Mouse (Mus musculus) testis, adult 2 months (tissue): Measurements from ENCODE around the gene Efemp2. TPM values are rescaled to one million over a fixed set of nuclear protein-coding genes. Genes with fewer than 3 reads are reported as not detected.

Source experiments
- H3K27ac ChIP-seq: fragments of 200-500 bp; 2 replicates; pipeline ENCODE4 v1.5.1; 2012; ENCODE audit warnings: low read depth, low read length; ENCODE audit not compliant: control insufficient read depth, insufficient read depth
- H3K27me3 ChIP-seq: fragments of 200-500 bp; 2 replicates; pipeline ENCODE4 v1.6.1; 2012; ENCODE audit warnings: mild to moderate bottlenecking, low read length, moderate library complexity; ENCODE audit not compliant: control insufficient read depth, insufficient read depth
- H3K36me3 ChIP-seq: fragments of 200-500 bp; 2 replicates; pipeline ENCODE4 v1.6.1; 2012; ENCODE audit warnings: mild to moderate bottlenecking, low read length; ENCODE audit not compliant: control insufficient read depth, insufficient read depth
- H3K4me1 ChIP-seq: fragments of 200-500 bp; 2 replicates; pipeline ENCODE4 v1.6.1; 2012; ENCODE audit warnings: low read length; ENCODE audit not compliant: control insufficient read depth, insufficient read depth
- H3K4me3 ChIP-seq: fragments of 200-500 bp; 2 replicates; pipeline ENCODE4 v1.5.1; 2012; ENCODE audit warnings: low read depth, mild to moderate bottlenecking, low read length, moderate library complexity, mixed read lengths; ENCODE audit not compliant: control insufficient read depth
- CTCF ChIP-seq: fragments of 200-500 bp; IDR thresholded peaks from 2 replicates; pipeline ENCODE4 v1.5.1; 2012; ENCODE audit warnings: low read depth, mild to moderate bottlenecking, inconsistent platforms, low read length, moderate library complexity; ENCODE audit not compliant: control insufficient read depth, insufficient read depth, insufficient replicate concordance
- POLR2A ChIP-seq: fragments of 200-500 bp; IDR thresholded peaks from 2 replicates; pipeline ENCODE4 v1.6.1; 2012; ENCODE audit warnings: low read depth, mild to moderate bottlenecking, inconsistent platforms, low read length, moderate library complexity; ENCODE audit not compliant: control insufficient read depth
- polyA plus RNA-seq: library from polyadenylated mRNA; depleted of rRNA; stranded (reverse); fragments of >200 nt; gene quantifications from 2 replicates; pipeline ENCODE4 v1.2.3, GENCODE M21; 2012

Efemp2 gene
- polyA plus RNA-seq, 1 experiment: 17.3 TPM

DNA sequence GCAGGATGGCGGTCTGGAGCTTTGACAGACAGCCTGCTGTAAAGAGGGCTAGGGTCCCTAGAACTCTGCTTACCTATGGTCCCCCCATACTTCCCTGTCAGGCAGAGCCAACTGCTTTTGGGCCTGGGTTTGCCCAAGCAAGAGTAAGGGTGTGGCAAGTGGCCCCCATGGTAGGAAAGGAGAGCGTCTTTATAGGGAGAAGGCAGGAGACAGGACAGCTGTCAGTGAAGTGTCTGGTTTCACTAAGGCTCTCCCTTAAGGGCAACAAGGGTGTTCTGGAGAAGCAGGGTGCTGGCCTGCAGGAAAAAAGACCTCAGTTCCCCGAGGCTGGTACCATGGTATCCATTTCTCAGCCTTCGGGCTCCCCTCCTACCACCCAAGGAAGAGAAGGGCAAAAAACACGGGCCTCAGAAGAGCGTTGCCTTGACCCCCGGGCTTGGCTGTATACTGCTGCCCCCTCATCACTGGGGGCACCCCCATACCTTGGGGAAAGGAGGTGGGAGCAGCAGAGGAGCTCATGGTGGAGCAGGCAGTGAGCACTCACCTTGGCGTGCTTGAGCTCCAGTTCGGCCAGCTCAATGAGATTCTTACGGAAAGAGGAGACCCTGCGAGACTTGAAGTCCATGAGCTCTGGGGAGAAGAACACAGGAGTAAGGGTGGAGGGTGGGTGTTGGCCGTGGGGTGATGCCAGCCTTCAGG lies 21.7 kb downstream of the Efemp2 start:
- Histone ChIP-seq H3K36me3 (no peaks in the 10 kb centered on the region; the same call in none of the 2 replicates), H3K4me3 (no peak overlapping the region)

DNA sequence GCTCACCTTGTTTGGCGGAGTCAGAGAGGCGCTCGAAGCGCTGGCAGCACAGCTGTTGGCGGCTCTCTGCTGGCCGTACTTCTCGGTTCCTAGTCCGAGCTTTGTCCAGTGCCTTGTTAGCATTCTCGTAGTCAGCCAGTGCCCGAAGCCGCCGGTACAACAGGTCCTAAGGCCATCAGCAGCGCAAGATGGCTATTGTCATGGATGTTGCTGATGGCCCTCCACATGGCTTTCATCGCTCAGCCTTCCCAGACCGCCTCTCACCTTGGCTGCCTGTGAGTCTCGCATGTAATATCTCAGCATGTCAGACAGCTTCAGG lies 22.3 kb downstream of the Efemp2 start:
- Histone ChIP-seq H3K27ac (no peak overlapping the region), H3K4me1 (no peaks in the 10 kb centered on the region), H3K27me3 (no peaks in the 10 kb centered on the region), H3K36me3 (no peaks in the 10 kb centered on the region; the same call in none of the 2 replicates), H3K4me3 (no peak overlapping the region)
- TF ChIP-seq CTCF (no peak), POLR2A (no peak)

More for the DNA sequence above, 21.7 kb downstream of the Efemp2 start:
- no peak for TF ChIP-seq CTCF
- TF ChIP-seq POLR2A: no peak
- H3K4me1 ChIP-seq: no peaks in the 10 kb centered on the region
- no peaks in the 10 kb centered on the region for H3K27me3 ChIP-seq
- H3K27ac ChIP-seq: no peak overlapping the region

DNA sequence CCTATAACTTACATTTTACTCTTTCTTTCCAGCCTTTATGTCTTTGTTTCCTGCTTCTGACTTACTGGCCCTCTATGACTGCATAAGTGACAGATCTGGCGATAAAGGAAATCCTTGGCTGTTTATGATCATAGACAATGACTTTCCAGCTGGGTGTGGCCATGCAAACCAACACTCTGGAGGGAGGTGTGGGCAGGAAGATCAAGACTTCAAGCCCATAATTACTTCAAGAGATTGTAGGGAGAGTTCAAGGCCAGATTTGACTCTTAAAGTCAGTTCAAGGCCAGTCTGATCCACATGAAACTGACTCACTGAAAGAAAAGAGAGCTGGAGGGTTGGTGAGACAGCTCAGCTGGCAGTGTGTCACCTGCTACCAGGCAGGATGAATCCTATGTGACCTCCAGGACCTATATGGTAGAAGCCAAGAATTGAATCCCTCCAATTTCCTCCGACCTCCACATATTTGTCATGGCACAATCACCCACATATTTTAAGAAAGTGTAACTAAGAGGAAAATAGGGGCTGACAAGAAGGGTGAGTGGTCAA lies 26.6 kb downstream of the Efemp2 start:
- peak overlapping the region; percentile 42; the same call in 1 of the 2 replicates for H3K27ac ChIP-seq
- H3K27me3 ChIP-seq: no peaks in the 10 kb centered on the region
- H3K36me3 ChIP-seq: no peaks in the 10 kb centered on the region
- H3K4me1 ChIP-seq: peaks cover 15% of the 10 kb centered on the region
- TF ChIP-seq CTCF (no peak), POLR2A (no peak)
- no peak overlapping the region for H3K4me3 ChIP-seq

- Histone ChIP-seq H3K27ac (peak within 1 kb of the TSS; percentile 75), H3K4me3 (peak within 1 kb of the TSS; percentile 90), H3K4me1 (peaks cover 15% of the 10 kb centered on the region), H3K27me3 (no peaks in the 10 kb centered on the region), H3K36me3 (no peaks in the 10 kb centered on the region)
- TF ChIP-seq POLR2A: no peak
- no peak for TF ChIP-seq CTCF
Observed at GRCm38 (mm10) chr19:5503687-5504086, 29.9 kb downstream of the Efemp2 start, which contains the start of gene 1700020D05Rik. Gene 1700020D05Rik (minus strand): TSS chr19:5503787.

- TF ChIP-seq POLR2A: peak; percentile 43
- TF ChIP-seq CTCF: no peak
- peak within 1 kb of the TSS; percentile 92 for H3K4me3 ChIP-seq
- peak within 1 kb of the TSS; percentile 89 for H3K27ac ChIP-seq
Observed at GRCm38 (mm10) chr19:5510031-5511026, 36.6 kb downstream of the Efemp2 start, which contains the start of gene Snx32. Gene Snx32 (minus strand): TSS chr19:5510538.

DNA sequence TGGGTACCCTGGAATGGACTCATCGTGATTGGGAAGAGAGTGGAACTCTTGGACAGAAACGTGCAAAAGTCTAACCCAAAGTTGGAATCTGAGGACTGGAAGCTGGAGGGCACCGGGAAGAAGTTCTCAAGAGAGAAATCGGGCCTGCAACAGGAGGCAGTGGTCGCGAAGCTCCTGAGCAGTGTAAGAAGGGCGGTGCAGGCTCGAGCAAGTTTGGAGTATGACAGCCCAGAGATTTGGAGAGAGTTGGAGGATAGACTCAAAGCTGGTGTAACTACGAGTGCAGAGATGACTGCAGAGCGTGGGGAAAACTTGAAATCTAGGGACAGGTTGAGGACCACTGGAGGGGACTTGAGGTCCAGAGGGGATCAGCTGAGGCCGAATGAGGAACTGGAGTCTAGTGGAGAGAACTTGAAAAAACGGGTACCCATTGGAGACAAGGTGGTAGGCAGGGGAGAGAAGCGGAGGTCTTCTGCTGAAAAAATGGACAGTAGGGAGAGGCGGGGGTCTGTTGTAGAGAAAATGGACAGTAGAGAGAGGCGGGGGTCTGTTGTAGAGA lies 37.4 kb downstream of the Efemp2 start:
- peak overlapping the region; percentile 92 for H3K4me3 ChIP-seq
- no peak for TF ChIP-seq CTCF
- TF ChIP-seq POLR2A: no peak
- no peaks in the 10 kb centered on the region for H3K36me3 ChIP-seq
- H3K27me3 ChIP-seq: no peaks in the 10 kb centered on the region
- peaks cover 15% of the 10 kb centered on the region for H3K4me1 ChIP-seq
- H3K27ac ChIP-seq: peak overlapping the region; percentile 89

More at GRCm38 (mm10) chr19:5510031-5511026, 36.6 kb downstream of the Efemp2 start, which contains the start of gene Snx32:
- Histone ChIP-seq H3K27me3 (no peaks in the 10 kb centered on the region), H3K36me3 (no peaks in the 10 kb centered on the region), H3K4me1 (peaks cover 15% of the 10 kb centered on the region)
